Mouse (Mus musculus) erythroblast, adult 5-6 weeks (primary cell): Measurements from ENCODE around the gene Stxbp1. TPM values are rescaled to one million over a fixed set of nuclear protein-coding genes. Genes with fewer than 3 reads are reported as not detected.
"Not testable (repeated sequence)": the region's sequence is repeated elsewhere in the genome, so short reads cannot be mapped to it uniquely, and the experiment has no call there.

ENCODE experiments used
- ATAC-seq: replicated peaks from 2 replicates; pipeline ENCODE4 v1.8.0; 2016; ENCODE audit warnings: moderate number of reproducible peaks, mild to moderate bottlenecking, moderate TSS enrichment, inconsistent platforms; ENCODE audit not compliant: poor library complexity, low FRiP score, severe bottlenecking
- total RNA-seq, 2 experiments: library from RNA; stranded (forward) in 1 of 2; stranded (reverse) in 1 of 2; fragments of 150-400 nt in 1 of 2; fragments of 200-764, 138-1000 nt in 1 of 2; gene quantifications; 2 replicates each; pipeline versions ENCODE4 v1.2.3 to v1.2.4; 2015 to 2017; ENCODE audit warnings: low replicate concordance in 2 of 2

Stxbp1 gene
- total RNA-seq, 2 experiments from 2014 or later = 0.34 to 0.96 TPM

DNA sequence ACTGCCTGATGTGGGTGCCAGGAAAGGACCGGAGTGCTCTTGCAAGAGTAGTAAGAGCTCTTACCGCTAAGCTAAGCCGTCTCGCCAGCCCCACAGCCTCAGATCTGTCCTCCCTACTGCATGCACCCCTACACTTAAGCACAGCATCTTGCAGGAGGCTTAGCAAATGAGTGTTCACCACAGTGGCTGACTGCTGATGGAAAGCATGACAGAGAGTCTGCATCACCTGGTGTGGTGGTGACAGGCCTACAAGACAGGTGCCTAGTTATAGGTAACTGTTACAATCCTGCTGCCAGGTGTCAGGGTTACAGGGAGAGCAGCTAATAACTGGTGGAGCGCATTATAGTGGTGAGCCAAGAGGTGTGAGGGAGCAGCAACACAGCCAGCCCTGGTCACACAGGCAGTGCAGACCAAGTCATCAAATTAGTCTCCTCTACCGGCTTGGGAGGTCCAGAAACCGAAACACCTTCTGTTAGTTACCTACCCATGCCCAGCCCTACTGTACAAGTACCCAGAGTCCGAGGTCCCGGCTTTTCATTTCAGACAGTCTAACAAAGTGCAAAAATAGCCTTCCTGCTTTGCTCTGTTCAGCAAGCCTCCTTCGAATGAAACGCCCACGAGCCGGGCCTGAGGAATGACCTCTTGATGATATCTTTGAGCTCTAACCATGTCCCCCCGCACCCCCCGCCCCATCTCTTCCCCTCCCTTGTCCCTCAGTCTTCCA, 28.1 kb upstream of the Stxbp1 start:
- no peak for ATAC-seq

GRCm38 (mm10) chr2:32874070-32874469, 27.0 kb upstream of the Stxbp1 start:
- ATAC-seq = no peak

DNA sequence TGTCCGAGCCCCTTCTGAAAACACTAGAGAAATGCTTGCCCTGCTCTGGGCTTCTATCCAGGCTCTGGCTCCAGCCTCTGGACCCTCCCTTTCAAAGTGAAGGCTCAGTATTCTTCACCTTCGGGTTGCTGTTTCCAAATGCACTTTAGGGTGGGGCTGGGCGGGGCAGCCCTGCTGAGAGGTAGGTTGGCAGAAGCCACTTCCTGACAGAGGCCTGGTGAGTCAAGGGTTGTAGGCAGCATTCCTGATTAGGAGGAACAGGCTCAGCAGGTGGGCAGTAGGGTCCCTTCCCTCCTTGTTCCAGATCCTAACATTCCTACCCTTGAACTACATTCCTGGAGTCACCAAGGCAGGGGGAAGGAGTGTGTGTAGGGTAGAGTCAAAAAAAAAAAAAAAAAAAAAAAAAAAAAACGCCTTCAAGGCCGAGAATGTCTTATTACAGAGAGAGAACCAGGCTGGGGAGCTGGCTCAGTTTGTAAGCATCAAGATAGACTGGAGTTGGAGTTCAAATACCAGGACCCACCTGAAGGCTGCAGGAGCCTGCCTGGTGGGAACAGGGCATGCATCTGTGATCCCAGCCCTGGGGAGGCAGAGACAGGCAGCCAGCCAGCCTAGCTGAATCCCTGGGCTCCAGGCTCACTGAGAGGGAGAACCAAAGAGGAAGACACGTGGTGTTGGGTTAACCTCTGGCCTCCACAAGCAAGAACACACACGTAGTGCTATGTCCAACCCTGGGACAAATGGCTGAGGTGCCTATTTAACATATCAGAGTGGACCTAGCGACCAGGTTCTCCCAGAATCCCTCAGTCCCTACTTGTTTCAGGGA, 23.4 kb upstream of the Stxbp1 start:
- no peak for ATAC-seq

GRCm38 (mm10) chr2:32869721-32870274, 22.8 kb upstream of the Stxbp1 start:
- ATAC-seq = no peak

- ATAC-seq = no peak
These were observed 20.3 kb upstream of the Stxbp1 start for GRCm38 (mm10) chr2:32867354-32867753.

GRCm38 (mm10) chr2:32864755-32865154, 17.7 kb upstream of the Stxbp1 start:
- ATAC-seq = no peak

DNA sequence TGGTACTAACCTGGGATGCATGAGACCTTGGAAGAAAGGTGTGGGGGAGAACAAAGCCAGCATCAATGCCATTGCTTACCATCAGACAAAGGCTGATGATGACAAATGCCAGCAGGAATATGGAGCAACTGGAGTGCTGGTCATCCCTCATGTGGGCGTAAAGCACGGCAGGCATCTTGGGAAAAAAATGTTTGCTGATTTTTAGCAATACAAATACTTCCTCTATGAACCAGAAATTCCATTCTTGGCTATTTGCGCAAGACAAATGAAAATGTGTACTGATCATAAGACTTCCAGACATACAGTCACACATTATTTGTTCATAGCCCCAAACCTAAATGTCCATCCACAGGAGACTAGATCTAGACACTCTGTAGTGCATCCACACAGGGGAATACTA, 16.3 kb upstream of the Stxbp1 start:
- no peak for ATAC-seq

DNA sequence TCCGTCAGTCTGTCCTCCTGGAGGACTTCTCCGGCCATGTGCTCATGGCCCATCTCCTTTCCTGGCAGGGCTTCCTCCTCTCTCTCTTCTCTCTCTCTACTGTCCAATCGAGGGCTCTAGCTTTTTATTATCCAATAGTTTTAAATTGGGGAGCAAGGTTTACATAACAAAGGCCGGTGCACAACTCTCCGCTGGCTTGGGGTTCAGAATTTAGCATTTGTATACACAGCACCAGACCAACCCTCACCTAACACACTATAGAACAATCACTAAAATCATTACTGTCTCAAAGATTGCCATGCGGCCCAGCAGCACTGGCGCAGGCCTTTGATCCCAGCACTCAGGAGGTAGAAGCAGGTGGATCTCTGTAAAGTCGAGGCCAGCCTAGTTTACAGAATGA, 13.8 kb upstream of the Stxbp1 start:
- no peak for ATAC-seq

DNA sequence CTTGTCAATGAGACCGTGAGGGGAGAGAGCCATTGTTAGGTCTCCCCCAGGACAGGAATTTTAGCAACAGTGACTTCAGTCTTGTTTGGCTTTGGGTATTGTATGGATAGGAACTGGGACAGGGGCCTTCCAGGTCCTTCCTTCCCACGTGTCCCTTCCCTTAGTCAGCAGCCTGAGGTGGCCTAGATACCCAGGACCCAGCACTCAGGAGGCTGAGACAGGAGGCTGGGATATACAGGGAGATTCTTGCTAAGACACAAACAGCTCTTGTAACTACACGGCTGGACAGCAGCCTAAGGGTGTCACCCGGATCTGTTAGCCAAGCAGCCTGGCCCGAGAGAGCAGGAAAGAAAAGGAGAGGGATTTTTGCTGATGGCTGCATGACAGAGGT, 12.6 kb upstream of the Stxbp1 start:
- no peak for ATAC-seq

GRCm38 (mm10) chr2:32859010-32859621, 12.1 kb upstream of the Stxbp1 start:
- peak; percentile 78 for ATAC-seq

GRCm38 (mm10) chr2:32857584-32857983, 10.5 kb upstream of the Stxbp1 start:
- ATAC-seq = peak; percentile 83

DNA sequence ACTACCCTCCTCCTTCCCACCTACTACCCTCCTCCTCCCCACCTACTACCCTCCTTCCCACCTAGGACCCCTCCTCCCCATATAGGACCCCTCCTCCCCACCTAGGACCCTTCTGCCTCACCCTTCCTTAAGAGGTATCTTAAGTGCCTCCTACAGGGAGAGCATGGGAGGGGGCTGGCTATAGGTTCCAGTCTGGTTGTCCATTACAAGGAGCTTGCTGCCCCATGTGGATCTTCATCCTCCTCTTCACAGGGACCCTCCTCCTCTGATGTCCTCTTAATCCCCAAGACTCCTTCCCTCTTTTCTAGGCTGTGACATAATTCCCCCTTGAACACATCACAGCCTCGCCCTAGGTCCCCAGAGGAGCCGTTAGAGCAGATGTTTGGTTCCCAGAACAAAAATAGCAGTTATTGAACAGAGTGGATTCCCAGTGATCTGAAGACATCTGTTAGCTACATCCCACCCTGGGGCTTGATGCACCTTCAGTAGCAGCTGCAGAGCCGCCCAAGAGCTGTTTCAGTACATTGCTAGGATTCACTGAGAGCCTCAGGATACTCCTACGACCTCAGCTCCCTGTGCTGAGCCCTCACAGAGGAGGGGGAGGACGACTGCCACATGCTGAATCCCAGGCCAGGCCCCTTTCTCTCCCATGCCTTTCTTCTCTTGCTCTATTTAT, 8.9 kb upstream of the Stxbp1 start:
- no peak for ATAC-seq

DNA sequence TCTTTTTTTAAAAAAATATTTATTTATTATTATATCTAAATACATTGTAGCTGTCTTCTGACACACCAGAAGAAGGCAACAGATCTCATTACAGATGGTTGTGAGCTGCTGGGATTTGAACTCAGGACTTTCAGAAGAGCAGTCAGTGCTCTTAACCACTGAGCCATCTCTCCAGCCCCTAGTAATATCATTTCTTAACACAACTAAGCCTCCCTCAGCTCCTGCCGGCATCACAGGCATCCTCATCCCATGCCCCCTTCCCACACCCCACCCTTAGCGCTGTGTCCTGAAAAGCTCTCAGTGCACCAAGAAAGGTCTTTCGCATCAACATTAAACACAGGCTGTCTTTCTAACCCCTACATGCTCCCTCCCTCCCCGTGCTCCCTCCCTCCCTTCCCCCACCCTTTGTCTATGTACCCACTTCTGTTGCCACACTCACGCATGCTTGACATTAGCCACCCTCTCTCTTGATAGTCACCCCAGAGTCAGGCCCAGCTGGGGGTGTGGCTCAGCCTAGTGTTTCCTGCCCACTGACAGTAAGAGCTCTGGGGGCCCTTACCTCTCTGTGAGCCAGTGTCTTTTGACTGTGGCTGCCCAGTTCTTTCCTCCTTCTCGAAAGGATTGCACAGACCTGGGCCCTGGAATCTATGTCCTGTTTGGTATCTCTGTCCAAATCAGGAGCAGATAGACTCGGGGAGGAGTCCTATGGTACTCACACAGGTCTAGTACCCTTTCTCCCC, 8.2 kb upstream of the Stxbp1 start:
- no peak for ATAC-seq

- ATAC-seq = peak; percentile 61; the same call in 1 of the 2 replicates
These were observed 7.2 kb upstream of the Stxbp1 start for GRCm38 (mm10) chr2:32854206-32854605.

DNA sequence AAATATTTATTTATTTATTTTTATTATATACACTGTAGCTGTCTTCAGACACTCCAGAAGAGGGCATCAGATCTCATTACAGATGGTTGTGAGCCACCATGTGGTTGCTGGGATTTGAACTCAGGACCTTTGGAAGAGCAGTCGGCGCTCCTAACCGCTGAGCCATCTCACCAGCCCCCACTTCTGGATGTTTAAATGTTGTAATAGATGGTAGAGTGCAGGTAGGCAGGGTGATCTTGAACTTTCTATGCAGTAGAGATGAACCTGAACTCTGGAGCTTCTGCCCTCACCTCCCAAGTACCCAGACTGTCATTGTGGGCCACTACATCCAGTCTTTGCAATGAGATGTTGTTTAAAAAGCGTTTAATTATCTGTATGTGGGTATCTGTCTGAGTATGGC, 6.7 kb upstream of the Stxbp1 start:
- not testable (repeated sequence) for ATAC-seq

GRCm38 (mm10) chr2:32852156-32852555, 5.1 kb upstream of the Stxbp1 start:
- ATAC-seq = no peak

- peak; percentile 55 for ATAC-seq
These were observed 400 bp upstream of the Stxbp1 start for GRCm38 (mm10) chr2:32847468-32847821.

DNA sequence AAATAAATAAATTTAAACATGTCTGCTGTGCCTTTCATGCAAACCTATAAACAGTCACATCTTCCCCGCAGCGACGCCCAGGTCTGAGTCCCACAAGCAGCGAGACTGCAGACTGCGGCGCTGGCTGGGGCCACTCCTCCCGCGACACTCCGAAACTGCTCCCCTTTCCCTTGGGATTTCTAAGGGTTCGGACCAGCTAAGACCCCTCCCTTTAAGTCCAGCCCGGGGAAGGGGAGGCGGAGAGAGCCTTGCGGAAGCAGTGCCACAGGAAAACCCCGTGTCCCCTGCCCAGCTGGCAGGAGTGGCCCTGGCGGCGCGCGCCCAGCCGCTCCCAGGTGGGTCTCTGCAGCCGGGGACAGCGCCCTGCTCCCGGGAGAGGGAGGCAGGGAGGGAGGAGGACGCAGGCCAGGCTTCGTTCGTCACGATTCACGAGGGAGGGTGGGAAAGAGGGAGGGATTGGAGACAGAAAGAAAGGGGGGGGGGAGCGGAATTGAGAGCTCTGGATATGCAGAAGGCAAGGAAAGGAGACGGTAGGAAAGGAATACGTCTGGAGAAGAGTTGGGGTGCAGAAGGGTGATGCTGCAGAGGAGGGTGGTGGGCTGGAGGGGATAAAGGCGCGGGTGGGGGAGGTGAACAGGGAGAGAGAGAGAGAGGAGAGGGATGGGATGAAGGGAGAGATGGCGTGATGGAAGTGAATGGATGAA, 792 bp downstream of the Stxbp1 start:
- peak; percentile 58 for ATAC-seq

- ATAC-seq = no peak
These were observed 1.4 kb downstream of the Stxbp1 start for GRCm38 (mm10) chr2:32845572-32846100.
